Mouse (Mus musculus): ENCODE measurements around the gene Rorc.

DNA sequence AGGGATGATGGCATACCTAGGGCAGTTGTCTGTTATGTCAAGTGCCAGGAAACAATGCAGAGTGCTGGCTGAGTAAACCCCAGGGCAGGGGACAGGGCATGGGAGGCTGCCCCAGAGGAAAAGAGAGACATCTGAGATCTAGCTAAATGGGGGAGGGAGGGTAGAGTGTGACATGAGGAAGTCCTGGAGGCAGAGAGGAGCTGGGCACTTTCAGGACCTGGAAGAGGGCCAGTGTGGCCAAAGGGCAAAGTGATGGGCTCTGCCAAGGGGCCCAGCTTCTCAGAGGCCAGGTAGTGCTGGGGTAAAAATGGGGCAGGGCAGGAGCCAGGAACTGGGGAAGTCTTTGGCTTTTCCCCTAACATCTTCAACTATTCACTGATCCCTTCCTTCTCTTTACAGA, 2.0 kb downstream of the Rorc start:
- TF ChIP-seq EP300 (IDR thresholded peaks at IDR 0.05; ENCODE audit: insufficient read depth, low read depth, low read length): no peak
- TF ChIP-seq CTCF (IDR thresholded peaks at IDR 0.05; ENCODE audit: low read depth, low read length): no peak
